Mouse (Mus musculus): Measurements from ENCODE around the gene Gm20388. TPM values are rescaled to one million over a fixed set of nuclear protein-coding genes. Genes with fewer than 3 reads are reported as not detected.
"Not testable (repeated sequence)": the region's sequence is repeated elsewhere in the genome, so short reads cannot be mapped to it uniquely, and the experiment has no call there.

The Gm20388 gene
- polyA plus RNA-seq, 1 experiment from 2014 or later = not detected

DNA sequence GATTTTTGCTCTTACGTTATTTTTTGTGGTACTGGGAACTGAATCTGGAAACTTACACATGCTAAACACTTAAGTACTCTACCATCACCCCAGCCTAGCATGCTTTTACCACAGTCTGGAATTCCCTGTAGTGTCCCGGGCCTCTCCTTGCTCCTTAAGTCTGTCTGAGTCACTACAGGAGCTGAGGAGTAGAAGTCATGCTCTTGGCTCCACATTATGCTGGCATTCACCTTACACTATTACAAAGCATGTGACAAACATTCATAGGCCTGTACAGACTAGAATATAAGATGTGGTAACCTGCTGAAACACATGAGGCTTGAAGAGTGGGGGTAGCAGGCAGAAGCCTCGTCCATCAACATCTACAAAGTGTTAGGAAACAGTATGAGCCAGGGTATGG is 3112.1 kb downstream of the Gm20388 start:
- H3K4me3 ChIP-seq = no peak overlapping the region
- no peak overlapping the region for H3K4me2 ChIP-seq
- no peak overlapping the region for H3K27ac ChIP-seq
- H3K36me3 ChIP-seq = 0 out of 2 replicates have a peak, but pooled peaks cover 5% of the 10 kb centered on the region
- H3K9ac ChIP-seq = no peak overlapping the region
- H3K9me3 ChIP-seq = no peaks in the 10 kb centered on the region
- H3K27me3 ChIP-seq = no peaks in the 10 kb centered on the region
- no peak for ATAC-seq (ENCODE audit: insufficient number of reproducible peaks, insufficient read depth, low FRiP score, low TSS enrichment, low read depth)
- peaks cover 40% of the 10 kb centered on the region for H3K4me1 ChIP-seq
- 81% methylated on average over 3 of the region's 3 CpGs for WGBS

- Histone ChIP-seq H3K27me3 (no peaks in the 10 kb centered on the region), H3K4me3 (no peak overlapping the region), H3K36me3 (0 out of 2 replicates have a peak, but pooled peaks cover 10% of the 10 kb centered on the region), H3K4me1 (peaks cover 33% of the 10 kb centered on the region), H3K4me2 (no peak overlapping the region), H3K27ac (no peak overlapping the region), H3K9me3 (no peaks in the 10 kb centered on the region), H3K9ac (no peak overlapping the region)
- WGBS = 92% methylated on average over 2 of the region's 2 CpGs
- no peak for ATAC-seq (ENCODE audit: insufficient number of reproducible peaks, insufficient read depth, low FRiP score, low TSS enrichment, low read depth)
These were observed 3113.6 kb downstream of the Gm20388 start for GRCm38 (mm10) chr8:123024226-123024625.

- no peak for ATAC-seq (ENCODE audit: insufficient number of reproducible peaks, insufficient read depth, low FRiP score, low TSS enrichment, low read depth)
- H3K4me2 ChIP-seq = no peak overlapping the region
- no peaks in the 10 kb centered on the region for H3K27me3 ChIP-seq
- no peak overlapping the region for H3K27ac ChIP-seq
- H3K4me1 ChIP-seq = peaks cover 27% of the 10 kb centered on the region
- no peaks in the 10 kb centered on the region for H3K9me3 ChIP-seq
- H3K36me3 ChIP-seq = 0 out of 2 replicates have a peak, but pooled peaks cover 10% of the 10 kb centered on the region
- no peak overlapping the region for H3K9ac ChIP-seq
- WGBS = 75% methylated on average over 3 of the region's 3 CpGs
- no peak overlapping the region for H3K4me3 ChIP-seq
These were observed 3115.3 kb downstream of the Gm20388 start for GRCm38 (mm10) chr8:123025951-123026351.

DNA sequence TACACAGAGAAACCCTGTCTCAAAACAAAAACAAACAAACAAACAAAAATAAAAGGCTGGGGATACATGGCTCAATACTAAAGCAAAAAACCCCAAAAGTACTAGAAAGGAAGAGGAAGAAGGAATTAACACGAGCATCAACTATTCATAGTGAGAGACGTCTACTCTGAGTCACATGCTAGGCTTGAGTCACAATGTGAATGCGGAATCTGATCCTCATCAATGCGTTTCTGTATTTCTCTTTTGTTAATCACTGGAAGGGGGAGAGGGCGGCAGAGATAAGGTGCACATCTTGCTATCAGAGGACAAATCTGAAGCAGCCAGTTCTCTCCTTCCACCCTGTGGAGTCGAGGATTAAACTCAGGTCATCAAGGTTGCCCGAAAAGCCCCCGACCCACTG is 3117.1 kb downstream of the Gm20388 start:
- Histone ChIP-seq H3K9me3 (no peaks in the 10 kb centered on the region), H3K36me3 (0 out of 2 replicates have a peak, but pooled peaks cover 10% of the 10 kb centered on the region), H3K27ac (no peak overlapping the region), H3K4me1 (peaks cover 17% of the 10 kb centered on the region), H3K9ac (no peak overlapping the region), H3K27me3 (no peaks in the 10 kb centered on the region), H3K4me3 (no peak overlapping the region), H3K4me2 (no peak overlapping the region)
- WGBS = 91% methylated on average over 8 of the region's 8 CpGs
- no peak for ATAC-seq (ENCODE audit: insufficient number of reproducible peaks, insufficient read depth, low FRiP score, low TSS enrichment, low read depth)

GRCm38 (mm10) chr8:123030091-123030490 is 3119.4 kb downstream of the Gm20388 start:
- ATAC-seq (ENCODE audit: insufficient number of reproducible peaks, insufficient read depth, low FRiP score, low TSS enrichment, low read depth); H3K4me2 ChIP-seq; H3K27ac ChIP-seq; H3K9me3 ChIP-seq; H3K4me3 ChIP-seq; H3K9ac ChIP-seq; H3K36me3 ChIP-seq; H3K27me3 ChIP-seq: not testable (repeated sequence)
- peaks cover 27% of the 10 kb centered on the region for H3K4me1 ChIP-seq
- 82% methylated on average over 5 of the region's 5 CpGs for WGBS

DNA sequence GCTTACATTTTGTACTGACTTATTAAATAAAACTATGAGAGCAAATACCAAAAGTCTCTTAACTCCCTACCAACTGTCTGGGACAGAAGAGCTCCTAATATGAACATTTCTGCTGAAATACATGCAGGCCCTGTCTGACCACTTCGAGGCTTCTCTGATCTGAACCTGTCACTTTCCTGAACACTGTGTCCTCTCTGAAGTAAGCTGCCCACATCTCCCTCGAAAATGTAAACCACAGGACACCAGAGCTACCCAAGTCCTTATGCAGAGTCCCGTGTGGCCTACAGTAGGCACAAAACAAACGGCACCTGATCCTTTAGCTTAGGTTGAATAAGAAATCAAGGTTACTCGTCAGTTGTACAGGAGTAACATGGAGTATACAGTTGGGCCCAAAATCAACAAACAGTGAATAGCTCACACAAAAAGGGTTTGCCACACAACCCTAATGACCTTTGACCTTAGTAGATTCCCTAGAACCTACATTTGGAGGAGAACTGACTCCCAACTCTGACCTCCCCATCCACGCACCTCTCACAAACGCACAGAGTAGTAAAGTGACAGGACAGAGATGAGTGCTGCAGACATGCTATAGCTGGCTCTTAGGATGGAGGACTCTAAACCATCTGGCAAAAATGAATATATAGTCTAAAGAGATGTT is 3120.8 kb downstream of the Gm20388 start:
- ATAC-seq (ENCODE audit: insufficient number of reproducible peaks, insufficient read depth, low FRiP score, low TSS enrichment, low read depth) = no peak
- WGBS = 84% methylated on average over 7 of the region's 7 CpGs
- Histone ChIP-seq H3K4me2 (no peak overlapping the region), H3K4me3 (no peak overlapping the region), H3K36me3 (0 out of 2 replicates have a peak, but pooled peaks cover 5% of the 10 kb centered on the region), H3K9ac (no peak overlapping the region), H3K9me3 (no peaks in the 10 kb centered on the region), H3K27ac (no peak overlapping the region), H3K4me1 (peaks cover 23% of the 10 kb centered on the region), H3K27me3 (no peaks in the 10 kb centered on the region)

DNA sequence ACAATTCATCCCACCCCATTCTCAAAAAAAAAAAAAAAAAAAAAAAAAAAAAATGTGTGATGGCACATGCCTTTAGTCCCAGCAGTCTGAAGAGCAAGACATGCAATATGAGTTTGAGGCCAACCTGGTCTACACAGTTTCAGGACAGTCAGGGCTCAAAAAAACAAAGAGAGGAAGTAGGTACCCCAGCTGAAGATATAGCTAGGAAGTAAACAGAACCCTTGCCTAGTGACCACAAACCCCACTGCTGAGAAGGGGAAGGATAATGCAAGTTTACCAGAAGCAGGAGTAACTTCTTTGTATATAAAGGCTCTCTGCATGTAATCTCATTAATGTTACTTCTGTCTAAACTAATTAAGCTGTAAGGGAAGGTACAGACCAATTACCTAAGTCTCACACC is 3122.1 kb downstream of the Gm20388 start:
- Histone ChIP-seq H3K4me2 (no peak overlapping the region), H3K4me1 (peaks cover 24% of the 10 kb centered on the region; the same call in 1 of the 2 replicates), H3K4me3 (no peak overlapping the region), H3K9ac (no peak overlapping the region), H3K27me3 (no peaks in the 10 kb centered on the region), H3K27ac (no peak overlapping the region), H3K36me3 (0 out of 2 replicates have a peak, but pooled peaks cover 5% of the 10 kb centered on the region), H3K9me3 (no peaks in the 10 kb centered on the region)
- no peak for ATAC-seq (ENCODE audit: insufficient number of reproducible peaks, insufficient read depth, low FRiP score, low TSS enrichment, low read depth)

- no peak overlapping the region for H3K9ac ChIP-seq
- no peaks in the 10 kb centered on the region for H3K9me3 ChIP-seq
- no peak overlapping the region for H3K4me3 ChIP-seq
- H3K27ac ChIP-seq = no peak overlapping the region
- no peak for ATAC-seq (ENCODE audit: insufficient number of reproducible peaks, insufficient read depth, low FRiP score, low TSS enrichment, low read depth)
- no peak overlapping the region for H3K4me2 ChIP-seq
- no peaks in the 10 kb centered on the region for H3K36me3 ChIP-seq
- peaks cover 24% of the 10 kb centered on the region; the same call in 1 of the 2 replicates for H3K4me1 ChIP-seq
- no peaks in the 10 kb centered on the region for H3K27me3 ChIP-seq
These were observed 3122.8 kb downstream of the Gm20388 start for GRCm38 (mm10) chr8:123033431-123033830.

GRCm38 (mm10) chr8:123034171-123034570 is 3123.5 kb downstream of the Gm20388 start:
- Histone ChIP-seq H3K36me3 (no peaks in the 10 kb centered on the region), H3K4me2 (no peak overlapping the region), H3K27me3 (no peaks in the 10 kb centered on the region), H3K9me3 (no peaks in the 10 kb centered on the region), H3K27ac (no peak overlapping the region), H3K4me1 (peaks cover 26% of the 10 kb centered on the region), H3K9ac (no peak overlapping the region), H3K4me3 (no peak overlapping the region)
- ATAC-seq (ENCODE audit: insufficient number of reproducible peaks, insufficient read depth, low FRiP score, low TSS enrichment, low read depth) = no peak
- WGBS = 81% methylated on average over 6 of the region's 6 CpGs

- Histone ChIP-seq H3K9me3 (no peaks in the 10 kb centered on the region), H3K9ac (no peak overlapping the region), H3K36me3 (no peaks in the 10 kb centered on the region), H3K4me1 (peaks cover 44% of the 10 kb centered on the region), H3K4me2 (no peak overlapping the region), H3K27me3 (no peaks in the 10 kb centered on the region), H3K4me3 (no peak overlapping the region), H3K27ac (no peak overlapping the region)
- no peak for ATAC-seq (ENCODE audit: insufficient number of reproducible peaks, insufficient read depth, low FRiP score, low TSS enrichment, low read depth)
- WGBS = 51% methylated on average over 3 of the region's 3 CpGs
These were observed 3126.3 kb downstream of the Gm20388 start for GRCm38 (mm10) chr8:123036956-123037355.

GRCm38 (mm10) chr8:123037487-123037886 is 3126.8 kb downstream of the Gm20388 start:
- H3K27ac ChIP-seq = no peak overlapping the region
- peaks cover 44% of the 10 kb centered on the region for H3K4me1 ChIP-seq
- no peaks in the 10 kb centered on the region for H3K27me3 ChIP-seq
- H3K4me3 ChIP-seq = no peak overlapping the region
- H3K4me2 ChIP-seq = no peak overlapping the region
- no peaks in the 10 kb centered on the region for H3K36me3 ChIP-seq
- H3K9me3 ChIP-seq = no peaks in the 10 kb centered on the region
- ATAC-seq (ENCODE audit: insufficient number of reproducible peaks, insufficient read depth, low FRiP score, low TSS enrichment, low read depth) = no peak
- H3K9ac ChIP-seq = no peak overlapping the region
- WGBS = 88% methylated on average over 11 of the region's 11 CpGs

- WGBS = 78% methylated on average over 2 of the region's 2 CpGs
- no peaks in the 10 kb centered on the region for H3K9me3 ChIP-seq
- H3K4me3 ChIP-seq = no peak overlapping the region
- no peak overlapping the region for H3K4me2 ChIP-seq
- no peak for ATAC-seq (ENCODE audit: insufficient number of reproducible peaks, insufficient read depth, low FRiP score, low TSS enrichment, low read depth)
- no peaks in the 10 kb centered on the region for H3K36me3 ChIP-seq
- no peaks in the 10 kb centered on the region for H3K27me3 ChIP-seq
- H3K4me1 ChIP-seq = peaks cover 48% of the 10 kb centered on the region
- H3K9ac ChIP-seq = no peak overlapping the region
- H3K27ac ChIP-seq = no peak overlapping the region
These were observed 3127.7 kb downstream of the Gm20388 start for GRCm38 (mm10) chr8:123038351-123038750.
